Comparison of ENCODE assay signal across 29 mouse cellular contexts in genomic region chr11:115826487-115826886, GRCm38 (mm10). TPM values are rescaled to one million over a fixed set of nuclear protein-coding genes. Genes with fewer than 3 reads are reported as not detected.
DNase-seq lines count a peak whose midpoint lies in the region; ATAC-seq lines count a peak whose summit lies in the region.
"Had no signal": no experiment of that assay in that cellular context is flagged by ENCODE, and none has a peak within 500 bp of the region (broad histone marks: within the 10 kb centered on the region; RNA-seq: fewer than 3 reads in every experiment).

No protein-coding gene starts in this region.

- no peak overlapping the region for H3K9ac ChIP-seq in lung, embryonic 15.5 days
- no peak overlapping the region; the same call in 1 of the 2 replicates for H3K9ac ChIP-seq in intestine, embryonic 16.5 days (ENCODE audit: low read depth, low read length)
- H3K9ac ChIP-seq in liver, embryonic 11.5 days (ENCODE audit: low read depth, low read length): no peak overlapping the region
- H3K9ac ChIP-seq: embryonic facial prominence, embryonic 12.5 days; forebrain, embryonic 15.5 days; hindbrain, embryonic 13.5 days; limb, embryonic 15.5 days; liver, embryonic 14.5 days had no signal

- no peak for DNase-seq in lung, postnatal 10 days
- DNase-seq in R1 (ENCODE audit: low read depth, low spot score) (peak; percentile 54), adipocyte (ENCODE audit: low spot score) (no peak)
- DNase-seq in cerebellum, postnatal 10 days: no peak
- no peak for DNase-seq in liver, embryonic 11.5 days (ENCODE audit: low spot score)
- DNase-seq: adrenal gland, postnatal 36 days; cerebellum, adult 2 months; cerebellum, postnatal 36 days; gastrocnemius, postnatal 25 days; heart, adult 11 months; heart, postnatal 4 days; kidney, adult 2 months; kidney, postnatal 4 days; layer of hippocampus, postnatal 36 days; right cerebral cortex, postnatal 25 days; spleen, adult 18-20 months; thymus, postnatal 4 days had no signal

- peaks cover 21% of the 10 kb centered on the region for H3K27me3 ChIP-seq in lung, embryonic 15.5 days
- H3K27me3 ChIP-seq in intestine, embryonic 16.5 days (replicated peaks; ENCODE audit: control insufficient read depth, insufficient read depth, low read length): no peaks in the 10 kb centered on the region
- H3K27me3 ChIP-seq in liver, embryonic 11.5 days (replicated peaks; ENCODE audit: control insufficient read depth, insufficient read depth, low read length): 0 out of 2 replicates have a peak, but pooled peaks cover 3% of the 10 kb centered on the region
- H3K27me3 ChIP-seq: heart, embryonic 12.5 days had no signal

- no peak overlapping the region for H3K4me3 ChIP-seq in lung, embryonic 15.5 days
- peak overlapping the region; percentile 81; the same call in 1 of the 2 replicates for H3K4me3 ChIP-seq in intestine, embryonic 16.5 days (ENCODE audit: low read length)
- no peak overlapping the region for H3K4me3 ChIP-seq in liver, embryonic 11.5 days (ENCODE audit: low read depth, low read length)
- H3K4me3 ChIP-seq: embryonic facial prominence, embryonic 12.5 days; forebrain, embryonic 15.5 days; heart, embryonic 12.5 days; hindbrain, embryonic 13.5 days; limb, embryonic 15.5 days had no signal

- H3K36me3 ChIP-seq in lung, embryonic 15.5 days: peaks cover 4% of the 10 kb centered on the region; the same call in 1 of the 2 replicates
- peaks cover 10% of the 10 kb centered on the region; the same call in 1 of the 2 replicates for H3K36me3 ChIP-seq in intestine, embryonic 16.5 days (ENCODE audit: control insufficient read depth, insufficient read depth, low read length)
- H3K36me3 ChIP-seq in liver, embryonic 11.5 days (ENCODE audit: control insufficient read depth, insufficient read depth, low read length): peaks cover 12% of the 10 kb centered on the region

- no peaks in the 10 kb centered on the region for H3K9me3 ChIP-seq in lung, embryonic 15.5 days
- no peaks in the 10 kb centered on the region for H3K9me3 ChIP-seq in intestine, embryonic 16.5 days (ENCODE audit: control insufficient read depth, low read length)
- no peaks in the 10 kb centered on the region for H3K9me3 ChIP-seq in liver, embryonic 11.5 days (ENCODE audit: control insufficient read depth, low read length)
- H3K9me3 ChIP-seq: embryonic facial prominence, embryonic 12.5 days; forebrain, embryonic 15.5 days; G1E; heart, embryonic 12.5 days; hindbrain, embryonic 13.5 days; limb, embryonic 10.5 days; limb, embryonic 15.5 days had no signal

- ATAC-seq in lung, embryonic 15.5 days (ENCODE audit: borderline replicate concordance, extremely low read depth, low FRiP score, low TSS enrichment): no peak
- ATAC-seq in intestine, embryonic 16.5 days: no peak
- no peak for ATAC-seq in liver, embryonic 11.5 days (replicated peaks; ENCODE audit: low FRiP score)
- ATAC-seq: forebrain, embryonic 15.5 days; midbrain, embryonic 16.5 days had no signal

- H3K27ac ChIP-seq in lung, embryonic 15.5 days: peak overlapping the region; percentile 82; the same call in 1 of the 2 replicates
- H3K27ac ChIP-seq in intestine, embryonic 16.5 days (ENCODE audit: low read length): no peak overlapping the region
- no peak overlapping the region for H3K27ac ChIP-seq in liver, embryonic 11.5 days (ENCODE audit: low read depth, low read length)
- H3K27ac ChIP-seq: embryonic facial prominence, embryonic 12.5 days; forebrain, embryonic 15.5 days; hindbrain, embryonic 13.5 days; limb, embryonic 10.5 days; limb, embryonic 15.5 days; liver, embryonic 14.5 days had no signal

- peaks cover 67% of the 10 kb centered on the region for H3K4me1 ChIP-seq in lung, embryonic 15.5 days
- peaks cover 42% of the 10 kb centered on the region for H3K4me1 ChIP-seq in intestine, embryonic 16.5 days (ENCODE audit: control insufficient read depth, insufficient read depth, low read length)
- peaks cover 46% of the 10 kb centered on the region for H3K4me1 ChIP-seq in liver, embryonic 11.5 days (replicated peaks; ENCODE audit: control insufficient read depth, insufficient read depth, low read length)

- 49% methylated on average over 5 of the region's 5 CpGs for WGBS in lung, embryonic 15.5 days
- WGBS in intestine, embryonic 16.5 days: 58% methylated on average over 5 of the region's 5 CpGs
- WGBS in liver, embryonic 11.5 days: 67% methylated on average over 5 of the region's 5 CpGs

- peak overlapping the region; percentile 38 for H3K4me2 ChIP-seq in lung, embryonic 15.5 days
- H3K4me2 ChIP-seq in intestine, embryonic 16.5 days (ENCODE audit: low read depth, low read length): peak overlapping the region; percentile 88
- H3K4me2 ChIP-seq in liver, embryonic 11.5 days: no peak overlapping the region
- H3K4me2 ChIP-seq: embryonic facial prominence, embryonic 12.5 days; forebrain, embryonic 15.5 days; heart, embryonic 12.5 days; hindbrain, embryonic 13.5 days; limb, embryonic 15.5 days; midbrain, embryonic 11.5 days had no signal

RNA-seq across cellular contexts. Expression of gene Llgl2, which starts 2.6 kb away (rescaled TPM):
- 35.1 and 40.1 TPM in 2 replicates for polyA plus RNA-seq in lung, embryonic 15.5 days (2015; fragmentation: Nextera tagmentation; extraction: Ambion mirVana)
- 102 and 107 TPM in 2 replicates for polyA plus RNA-seq in intestine, embryonic 16.5 days (2015; fragmentation: Nextera tagmentation; extraction: Ambion mirVana)
- 15.6 and 18.7 TPM in 2 replicates for polyA plus RNA-seq in liver, embryonic 11.5 days (2014; fragmentation: Nextera tagmentation; extraction: Ambion mirVana)

RNA-seq across cellular contexts. Expression of gene Tsen54, which starts 12.0 kb away (rescaled TPM):
- 37.3 and 43.0 TPM in 2 replicates for polyA plus RNA-seq in lung, embryonic 15.5 days (2015; fragmentation: Nextera tagmentation; extraction: Ambion mirVana)
- 34.2 and 37.7 TPM in 2 replicates for polyA plus RNA-seq in intestine, embryonic 16.5 days (2015; fragmentation: Nextera tagmentation; extraction: Ambion mirVana)
- 36.1 and 36.4 TPM in 2 replicates for polyA plus RNA-seq in liver, embryonic 11.5 days (2014; fragmentation: Nextera tagmentation; extraction: Ambion mirVana)

RNA-seq across cellular contexts. Expression of gene Caskin2, which starts 13.0 kb away (rescaled TPM):
- polyA plus RNA-seq in lung, embryonic 15.5 days (2015; fragmentation: Nextera tagmentation; extraction: Ambion mirVana): 19.0 and 19.6 TPM in 2 replicates
- 11.2 and 11.7 TPM in 2 replicates for polyA plus RNA-seq in intestine, embryonic 16.5 days (2015; fragmentation: Nextera tagmentation; extraction: Ambion mirVana)
- polyA plus RNA-seq in liver, embryonic 11.5 days (2014; fragmentation: Nextera tagmentation; extraction: Ambion mirVana): 13.5 and 14.0 TPM in 2 replicates

RNA-seq across cellular contexts. Expression of gene Myo15b, which starts 31.7 kb away (rescaled TPM):
- 0.25 and 0.49 TPM in 2 replicates for polyA plus RNA-seq in lung, embryonic 15.5 days (2015; fragmentation: Nextera tagmentation; extraction: Ambion mirVana)
- 168 and 230 TPM in 2 replicates for polyA plus RNA-seq in intestine, embryonic 16.5 days (2015; fragmentation: Nextera tagmentation; extraction: Ambion mirVana)
- 0.56 and 0.89 TPM in 2 replicates for polyA plus RNA-seq in liver, embryonic 11.5 days (2014; fragmentation: Nextera tagmentation; extraction: Ambion mirVana)
- polyA plus RNA-seq: hindbrain, embryonic 13.5 days; midbrain, embryonic 11.5 days; midbrain, embryonic 16.5 days had no signal
